Mouse (Mus musculus): ENCODE measurements around the gene 2700081O15Rik.
"Not testable (repeated sequence)": the region's sequence is repeated elsewhere in the genome, so short reads cannot be mapped to it uniquely, and the experiment has no call there.

The 2700081O15Rik gene

GRCm38 (mm10) chr19:7416834-7417735, at the start of gene 2700081O15Rik:
2700081O15Rik (plus strand) TSS chr19:7417625.
- DNase-seq: peak; percentile 86

GRCm38 (mm10) chr19:7369469-7369868, 48.0 kb upstream of the 2700081O15Rik start:
- not testable (repeated sequence) for DNase-seq

DNA sequence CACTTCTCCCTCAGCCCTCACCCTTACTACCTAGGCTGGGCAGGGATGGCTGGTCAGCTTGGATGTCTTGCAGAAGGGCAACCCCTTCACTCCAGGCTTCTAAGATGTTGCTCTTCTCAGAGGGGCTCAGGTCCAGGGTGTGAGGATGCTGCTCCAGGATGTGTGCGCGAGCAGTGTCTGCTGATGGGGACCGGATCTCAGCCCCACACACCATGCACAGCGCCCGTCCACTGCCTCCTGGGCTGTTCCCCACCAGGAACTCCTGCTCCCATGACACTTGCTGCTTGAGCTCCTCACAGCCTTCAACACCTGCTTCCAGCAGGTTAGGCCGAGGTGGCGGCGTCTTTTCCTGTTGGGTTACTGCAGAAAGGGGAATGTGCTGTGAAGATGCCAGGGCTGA, 42.9 kb upstream of the 2700081O15Rik start:
- DNase-seq: no peak

DNA sequence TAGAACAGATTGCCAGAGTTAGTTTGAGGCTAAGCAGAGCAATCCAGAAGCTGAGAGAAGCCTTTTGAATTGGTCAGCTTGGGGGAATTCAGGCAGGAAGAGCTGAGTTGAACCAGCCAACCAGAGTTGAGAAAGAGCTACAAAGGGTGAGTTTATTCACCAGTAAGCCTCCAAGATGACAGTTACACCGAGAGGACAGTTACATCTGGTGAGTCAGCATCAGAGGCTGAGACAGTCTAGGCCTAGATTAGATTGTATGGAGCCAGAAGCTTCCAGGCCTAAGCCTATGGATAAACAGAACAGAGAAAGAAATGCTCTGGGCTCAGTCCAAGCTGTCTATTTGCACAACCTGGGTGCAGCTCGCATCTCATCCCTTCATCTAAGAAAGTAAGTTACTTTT, 39.8 kb upstream of the 2700081O15Rik start:
- no peak for DNase-seq

DNA sequence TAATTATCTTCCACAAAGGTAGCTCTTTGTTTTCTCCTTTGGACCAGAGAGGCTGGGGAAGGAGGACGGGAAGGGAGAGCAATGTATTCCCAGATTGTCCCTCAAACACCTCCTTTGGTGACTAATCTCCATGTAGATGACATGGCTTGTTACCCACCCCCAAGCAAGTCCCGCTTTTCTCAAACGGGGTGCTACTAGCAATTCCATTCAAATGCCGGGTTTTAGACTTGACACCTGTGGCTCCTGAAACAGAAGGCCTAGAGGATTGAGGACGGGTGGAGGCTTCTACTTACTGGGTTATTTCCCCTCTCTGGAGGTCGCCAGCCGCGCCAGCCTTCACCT, 35.5 kb upstream of the 2700081O15Rik start:
- DNase-seq: no peak

DNA sequence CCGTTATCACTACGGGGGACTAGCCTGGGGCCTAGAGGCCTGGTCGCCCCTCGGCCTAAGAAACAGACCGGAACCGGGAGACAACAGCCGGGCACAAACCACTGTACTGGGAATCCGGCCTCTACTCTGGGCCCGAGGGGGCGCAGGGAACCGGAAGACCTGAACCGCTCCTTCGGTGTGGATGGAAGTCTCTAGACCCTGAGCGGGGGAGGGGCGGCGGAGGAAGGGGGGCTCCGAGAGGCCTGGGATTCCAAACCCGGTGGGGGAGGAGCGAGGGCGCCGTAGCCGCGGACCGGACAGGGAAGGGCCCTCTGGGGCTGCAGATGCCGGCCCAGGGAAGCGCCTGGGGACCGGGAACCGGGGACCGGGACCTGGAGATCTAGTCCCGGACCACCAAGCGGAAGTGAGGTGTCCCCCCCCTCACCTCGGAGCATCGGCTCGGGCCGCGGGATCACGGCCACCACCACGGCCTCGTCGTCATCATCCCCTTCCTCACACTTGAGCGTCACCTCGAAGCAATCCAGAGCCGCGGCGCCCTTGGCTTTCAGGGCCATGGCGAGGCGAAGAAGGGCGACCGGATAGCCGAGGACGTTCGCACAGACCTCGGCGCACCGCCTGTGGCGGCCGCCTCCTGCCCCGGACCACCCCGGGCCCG, 35.0 kb upstream of the 2700081O15Rik start:
- peak; percentile 84 for DNase-seq

- DNase-seq: peak; percentile 99
These were observed 34.2 kb upstream of the 2700081O15Rik start, which contains the start of gene Spindoc for GRCm38 (mm10) chr19:7382903-7383865. Spindoc (minus strand) TSS chr19:7382994.

GRCm38 (mm10) chr19:7386042-7386441, 31.4 kb upstream of the 2700081O15Rik start:
- DNase-seq: no peak

- DNase-seq: no peak
These were observed 28.9 kb upstream of the 2700081O15Rik start for GRCm38 (mm10) chr19:7388488-7388887.

GRCm38 (mm10) chr19:7396867-7397826, 20.3 kb upstream of the 2700081O15Rik start:
- peak; percentile 44 for DNase-seq

GRCm38 (mm10) chr19:7398898-7399297, 18.5 kb upstream of the 2700081O15Rik start:
- DNase-seq: not testable (repeated sequence)

DNA sequence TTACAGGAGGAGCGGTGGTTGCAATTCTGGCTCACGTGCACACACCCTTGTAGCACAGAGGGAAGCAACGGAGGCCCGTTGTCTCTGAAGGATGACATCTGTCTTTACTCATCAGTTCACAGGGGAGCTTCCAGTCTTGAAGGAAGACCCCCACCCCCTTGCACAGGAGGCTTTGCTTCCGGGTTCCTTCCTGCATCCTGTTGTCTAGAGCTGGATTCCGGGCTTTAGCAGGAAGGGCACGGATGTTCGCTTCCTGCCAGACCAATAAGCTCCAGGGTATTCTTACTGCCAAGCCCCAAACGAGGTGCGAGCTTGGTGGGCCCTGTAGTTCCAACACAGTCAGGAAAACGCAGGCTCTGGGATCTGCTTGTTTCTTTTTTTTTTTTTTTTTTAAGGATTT, 16.8 kb upstream of the 2700081O15Rik start:
- no peak for DNase-seq

GRCm38 (mm10) chr19:7404623-7405229, 12.7 kb upstream of the 2700081O15Rik start:
- DNase-seq: no peak

DNA sequence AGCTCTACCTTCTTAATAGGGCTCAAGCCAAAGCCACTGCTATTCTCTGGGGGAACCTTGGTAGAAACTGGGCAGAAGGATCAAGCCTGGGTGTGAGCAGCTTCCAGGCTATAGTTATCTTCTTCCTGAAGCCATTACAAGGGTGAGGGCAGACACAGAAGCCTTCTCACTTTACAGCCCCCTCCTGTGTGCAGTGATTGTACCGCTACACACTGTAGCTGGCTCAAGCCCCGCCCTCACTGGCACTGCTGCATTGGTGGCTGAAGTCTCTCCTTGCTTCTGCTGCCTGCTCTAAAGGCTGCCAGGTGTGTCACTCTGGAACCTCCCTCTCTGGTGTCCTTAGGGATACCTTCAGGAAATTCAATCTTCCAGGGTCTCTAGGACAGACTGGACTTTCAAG, 5.1 kb upstream of the 2700081O15Rik start:
- no peak for DNase-seq

DNA sequence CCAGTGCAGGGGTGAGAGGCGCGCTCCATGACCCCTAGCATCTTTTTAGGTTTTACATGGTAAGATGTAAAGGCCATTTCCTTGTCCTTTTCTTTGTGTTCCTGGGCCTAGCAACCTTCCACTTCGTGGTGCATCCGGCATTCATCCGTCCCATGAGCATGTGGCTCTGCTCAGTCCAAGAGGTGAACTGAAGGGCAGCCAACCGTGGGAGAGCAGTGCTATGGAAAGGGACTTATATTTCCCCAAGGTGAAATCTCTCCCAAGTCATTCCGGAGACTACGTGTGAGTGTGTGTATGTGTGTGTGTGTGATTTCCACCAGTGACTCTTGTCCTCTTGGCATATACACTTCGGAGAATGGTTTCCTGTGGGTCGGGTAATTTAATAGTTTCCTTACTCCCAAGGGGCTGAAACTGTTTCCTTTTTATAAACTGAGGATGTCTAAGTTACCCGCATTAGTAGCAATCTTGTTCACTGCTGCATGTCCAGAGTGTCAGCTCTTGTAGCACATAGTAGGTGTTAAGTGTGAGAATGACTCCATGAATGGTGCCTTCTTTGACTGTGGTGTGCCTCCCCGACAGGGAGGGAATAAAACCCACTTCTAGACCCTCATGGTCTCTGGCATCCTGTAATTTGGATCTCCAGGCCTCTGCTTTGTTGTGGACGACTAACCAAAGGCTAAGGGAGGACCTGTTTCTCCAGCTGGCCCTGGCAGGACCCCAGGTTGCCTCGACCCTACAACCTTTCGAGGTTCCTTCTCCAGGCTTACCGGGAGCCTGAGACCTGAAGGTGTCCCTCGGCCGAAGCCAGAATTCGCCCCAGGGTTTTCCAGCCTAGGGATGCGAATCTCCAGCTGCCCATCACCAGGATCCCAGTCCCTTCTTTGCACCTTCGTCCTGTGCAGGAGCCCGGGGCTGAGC, 1.2 kb upstream of the 2700081O15Rik start:
- no peak for DNase-seq

GRCm38 (mm10) chr19:7417911-7418849, 755 bp downstream of the 2700081O15Rik start:
- DNase-seq: peak; percentile 90

GRCm38 (mm10) chr19:7419134-7419533, 1.7 kb downstream of the 2700081O15Rik start:
- no peak for DNase-seq

GRCm38 (mm10) chr19:7420108-7420507, 2.7 kb downstream of the 2700081O15Rik start:
- DNase-seq: peak; percentile 23
